Mouse (Mus musculus): Measurements from ENCODE around the gene Gm8082.
"Not testable (repeated sequence)": the region's sequence is repeated elsewhere in the genome, so short reads cannot be mapped to it uniquely, and the experiment has no call there.

DNA sequence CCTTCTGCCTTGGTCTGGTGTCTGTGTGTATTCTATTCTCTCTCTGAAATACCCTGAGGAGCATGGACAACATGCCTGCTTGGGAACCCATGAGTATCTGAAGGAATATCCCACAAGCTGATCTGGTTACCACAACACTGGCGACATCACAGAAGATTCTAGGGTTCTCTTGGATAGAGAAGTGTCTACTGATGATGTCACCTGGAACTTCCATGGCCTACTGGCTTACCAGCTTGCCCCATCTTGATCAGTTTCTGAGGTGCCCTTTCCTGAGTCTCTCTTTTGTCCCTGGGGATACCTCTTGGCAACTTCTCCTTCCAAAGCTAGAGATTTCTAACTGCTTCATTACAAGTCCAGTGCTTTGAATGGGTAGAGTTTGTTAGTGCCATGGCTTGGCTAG lies at the start of gene Gm8082:
- not testable (repeated sequence) for TF ChIP-seq CTCF, EP300 (IDR thresholded peaks at IDR 0.05; ENCODE audit: low read depth)

Data from liver, embryonic 14.5 days (tissue).